Mouse (Mus musculus): ENCODE data around the gene Dhtkd1.

GRCm38 (mm10) chr2:5877446-5877845, 65.1 kb downstream of the Dhtkd1 start:
- TF ChIP-seq GATA1 (IDR thresholded peaks at IDR 0.05; ENCODE audit: low read depth, low read length) (no peak), CTCF (IDR thresholded peaks at IDR 0.05 in 2 of 3, conservative IDR thresholded peaks at IDR 0.05 in 1 of 3; ENCODE audit: control insufficient read depth in 1 of 3, insufficient read depth in 1 of 3, low read depth in 2 of 3, low read length in 3 of 3, poor library complexity in 1 of 3, severe bottlenecking in 1 of 3) (no peak), EP300 (IDR thresholded peaks at IDR 0.05; ENCODE audit: low read depth in 1 of 2, low read length in 2 of 2) (no peak), USF1 (IDR thresholded peaks at IDR 0.05; ENCODE audit: low read depth, low read length) (no peak), POLR2AphosphoS5 (IDR thresholded peaks at IDR 0.05; ENCODE audit: borderline replicate concordance, low read depth, low read length) (no peak), POLR2A (IDR thresholded peaks at IDR 0.05; ENCODE audit: control insufficient read depth in 1 of 2, insufficient read depth in 1 of 2, low read depth in 1 of 2, low read length in 2 of 2, poor library complexity in 1 of 2) (no peak), TAL1 (IDR thresholded peaks at IDR 0.05; ENCODE audit: low read length) (no peak), GABPA (IDR thresholded peaks at IDR 0.05; ENCODE audit: low read depth, low read length) (no peak), TCF12 (IDR thresholded peaks at IDR 0.05; ENCODE audit: low read depth, low read length) (no peak), MEF2A (IDR thresholded peaks at IDR 0.05; ENCODE audit: extremely low read depth, insufficient replicate concordance, low read depth, low read length, poor library complexity, severe bottlenecking) (no peak), ETS1 (IDR thresholded peaks at IDR 0.05; ENCODE audit: low read depth, low read length) (no peak), JUND (IDR thresholded peaks at IDR 0.05; ENCODE audit: low read depth, low read length) (no peak), MAFK (IDR thresholded peaks at IDR 0.05; ENCODE audit: borderline replicate concordance, low read depth, low read length) (no peak), TBP (IDR thresholded peaks at IDR 0.05; ENCODE audit: low read depth, low read length) (no peak)
